Mouse (Mus musculus): ENCODE data around the gene Zbtb44.

- TF ChIP-seq MAX (IDR thresholded peaks at IDR 0.05; ENCODE audit: low read depth) = no peak
- TF ChIP-seq TCF3 (IDR thresholded peaks at IDR 0.05; ENCODE audit: insufficient read length, low read depth) = no peak
- no peak for TF ChIP-seq POLR2A (IDR thresholded peaks at IDR 0.05; ENCODE audit: insufficient read length, low read depth)
- no peak for TF ChIP-seq TCF12 (IDR thresholded peaks at IDR 0.05; ENCODE audit: insufficient read depth, poor library complexity, severe bottlenecking)
- TF ChIP-seq MYOG (IDR thresholded peaks at IDR 0.05; ENCODE audit: control insufficient read depth in 1 of 3, insufficient read depth in 1 of 3, insufficient read length in 2 of 3, low read depth in 2 of 3) = no peak
- TF ChIP-seq E2F4 (IDR thresholded peaks at IDR 0.05; ENCODE audit: insufficient read depth) = no peak
- no peak for TF ChIP-seq POLR2AphosphoS2 (IDR thresholded peaks at IDR 0.05; ENCODE audit: insufficient read length, low read depth)
- TF ChIP-seq SRF (IDR thresholded peaks at IDR 0.05; ENCODE audit: control insufficient read depth, insufficient read length, low read depth) = no peak
- TF ChIP-seq CEBPB (IDR thresholded peaks at IDR 0.05; ENCODE audit: insufficient read depth, poor library complexity, severe bottlenecking) = no peak
Measured at GRCm38 (mm10) chr9:31088883-31089282, 58.4 kb downstream of the Zbtb44 start.
